ENCODE assay signal across 31 mouse cellular contexts in the genomic region with DNA sequence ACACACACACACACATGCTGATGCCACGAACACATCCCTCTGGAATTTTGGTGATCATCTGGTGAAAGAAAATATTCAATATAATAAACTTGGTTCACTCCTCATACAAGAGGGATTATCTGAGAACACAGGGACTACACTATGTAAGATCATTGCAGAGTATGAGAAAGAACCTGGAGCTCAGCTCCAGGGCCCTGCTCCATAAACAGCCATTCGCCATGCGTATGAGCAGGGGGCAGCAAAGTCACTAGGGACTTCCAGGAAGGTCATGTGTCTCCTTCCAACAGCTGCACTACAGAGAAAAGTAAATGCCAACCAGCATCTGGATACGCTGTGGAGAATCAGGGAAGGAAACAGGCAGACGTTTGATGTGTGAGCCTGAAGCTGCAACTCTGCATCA. TPM values are rescaled to one million over a fixed set of nuclear protein-coding genes. Genes with fewer than 3 reads are reported as not detected.
"Had no signal": no experiment of that assay in that cellular context is flagged by ENCODE, and none has a peak within 500 bp of the region (broad histone marks: within the 10 kb centered on the region; RNA-seq: fewer than 3 reads in every experiment).

No protein-coding gene starts in this region.

- H3K9ac ChIP-seq: limb, embryonic 13.5 days; liver, embryonic 13.5 days had no signal

- H3K4me3 ChIP-seq: layer of hippocampus, adult 2 months; limb, embryonic 13.5 days; liver, embryonic 13.5 days had no signal

- H3K27ac ChIP-seq: layer of hippocampus, adult 2 months; limb, embryonic 13.5 days; liver, embryonic 13.5 days; stomach, postnatal 0 days had no signal

- H3K27me3 ChIP-seq: limb, embryonic 13.5 days; liver, embryonic 13.5 days had no signal

- H3K36me3 ChIP-seq: limb, embryonic 13.5 days; liver, embryonic 13.5 days had no signal

- H3K4me1 ChIP-seq: limb, embryonic 13.5 days; liver, embryonic 13.5 days had no signal

- H3K4me2 ChIP-seq: limb, embryonic 13.5 days; liver, embryonic 13.5 days; midbrain, embryonic 11.5 days had no signal

- DNase-seq: kidney, adult 8-10 months; kidney, postnatal 25 days; layer of hippocampus, adult 9-11 months; liver, embryonic 13.5 days; lung, adult 2 months; lung, postnatal 14 days; lung, postnatal 4 days; midbrain, embryonic 14.5 days; right cerebral cortex, adult 18-20 months; right cerebral cortex, postnatal 14 days; right cerebral cortex, postnatal 4 days; thymus, adult 2 months; thymus, postnatal 25 days had no signal

- H3K9me3 ChIP-seq: limb, embryonic 13.5 days; liver, embryonic 13.5 days had no signal

RNA-seq across cellular contexts. Expression of a gene that starts 49.9 kb away (rescaled TPM):
- total RNA-seq: layer of hippocampus, adult 2 months; layer of hippocampus, postnatal 25 days; left cerebral cortex, adult 18-20 months; left cerebral cortex, postnatal 25 days; liver, adult 2 months; megakaryocyte progenitor cell, adult 5-6 weeks; megakaryocyte-erythroid progenitor cell, adult 5-6 weeks; midbrain, postnatal 0 days had no signal
- polyA plus RNA-seq: kidney, embryonic 16.5 days; large intestine, adult 2 months; limb, embryonic 13.5 days; liver, adult 2 months; liver, embryonic 13.5 days; liver, embryonic 16.5 days; lung, adult 2 months; lung, embryonic 16.5 days; midbrain, embryonic 11.5 days; midbrain, embryonic 14.5 days; midbrain, postnatal 0 days; neural tube, embryonic 11.5 days; neural tube, embryonic 14.5 days; stomach, embryonic 14.5 days; stomach, postnatal 0 days; thymus, adult 2 months had no signal
